Mouse (Mus musculus): ENCODE results near the gene Shisal2a.

Shisal2a gene

GRCm38 (mm10) chr4:108318649-108319615, 64.2 kb downstream of the Shisal2a start:
- in situ Hi-C loops (cut with MboI; ENCODE audit: low pct_unique_long_range_greater_than_20kb in 1 of 2, low sequenced_read_pairs in 2 of 2, unreplicated experiment in 1 of 2): no loop called here

Data from mouse embryonic stem cell (cell line).